Comparison of ENCODE assay signal across 8 mouse cellular contexts in the genomic region with DNA sequence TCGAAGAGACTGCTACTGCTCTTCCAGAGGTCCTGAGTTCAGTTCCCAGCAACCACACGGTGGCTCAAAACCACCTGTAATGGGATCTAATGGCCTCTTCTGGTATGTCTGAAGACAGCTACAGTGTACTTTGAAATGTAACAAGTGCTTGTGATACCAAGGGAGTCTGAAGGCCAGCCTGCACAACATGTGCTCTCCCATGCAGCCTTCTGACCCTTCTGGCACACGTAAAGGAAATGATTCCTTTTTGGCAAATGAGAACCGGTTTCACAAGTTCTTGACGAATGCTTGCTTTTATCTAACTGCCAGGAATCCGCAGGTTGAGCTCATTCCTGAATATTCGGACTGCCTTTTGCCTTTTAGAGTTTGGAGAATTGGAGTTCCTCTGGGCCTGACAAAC. TPM values are rescaled to one million over a fixed set of nuclear protein-coding genes. Genes with fewer than 3 reads are reported as not detected.
DNase-seq lines count a peak whose midpoint lies in the region; ATAC-seq and TF ChIP-seq lines count a peak whose summit lies in the region.

No protein-coding gene starts in this region.

- TF ChIP-seq POLR2A in MEL (IDR thresholded peaks at IDR 0.05; ENCODE audit: control insufficient read depth in 1 of 2, insufficient read depth in 1 of 2, low read depth in 1 of 2, low read length in 2 of 2, poor library complexity in 1 of 2): no peak

- H3K9ac ChIP-seq in MEL (ENCODE audit: control insufficient read depth, low read depth, low read length, poor library complexity, severe bottlenecking): peak overlapping the region; percentile 81
- peak overlapping the region; percentile 59; the same call in 1 of the 2 replicates for H3K9ac ChIP-seq in heart, embryonic 15.5 days
- H3K9ac ChIP-seq in liver, embryonic 15.5 days: peak overlapping the region; percentile 72
- H3K9ac ChIP-seq in stomach, embryonic 15.5 days: peak overlapping the region; percentile 58; the same call in 1 of the 2 replicates

- ATAC-seq in heart, embryonic 15.5 days (replicated peaks; ENCODE audit: insufficient number of reproducible peaks, insufficient read depth, low FRiP score, low read depth): no peak
- no peak for ATAC-seq in liver, embryonic 15.5 days (ENCODE audit: insufficient read depth)
- ATAC-seq in stomach, embryonic 15.5 days (ENCODE audit: insufficient read depth, low FRiP score, low read depth): 0 out of 2 replicates have a peak, but pooled peaks have one; percentile 7

- peak overlapping the region; percentile 79 for H3K4me2 ChIP-seq in heart, embryonic 15.5 days
- peak overlapping the region; percentile 81 for H3K4me2 ChIP-seq in liver, embryonic 15.5 days
- peak overlapping the region; percentile 75 for H3K4me2 ChIP-seq in stomach, embryonic 15.5 days

- H3K36me3 ChIP-seq in MEL (ENCODE audit: control insufficient read depth in 1 of 2, insufficient read depth in 2 of 2, low read length in 2 of 2): peaks cover 0 to 10% of the 10 kb centered on the region in 2 experiments; a peak in 2 of 4 replicates
- no peaks in the 10 kb centered on the region for H3K36me3 ChIP-seq in heart, embryonic 15.5 days
- H3K36me3 ChIP-seq in liver, embryonic 15.5 days (replicated peaks): no peaks in the 10 kb centered on the region
- H3K36me3 ChIP-seq in stomach, embryonic 15.5 days: no peaks in the 10 kb centered on the region

- H3K27ac ChIP-seq in MEL (ENCODE audit: control insufficient read depth, low read depth, low read length): peak overlapping the region; percentile 83
- H3K27ac ChIP-seq in heart, embryonic 15.5 days: peak overlapping the region; percentile 89
- peak overlapping the region; percentile 88 for H3K27ac ChIP-seq in liver, embryonic 15.5 days (replicated peaks)
- H3K27ac ChIP-seq in stomach, embryonic 15.5 days: peak overlapping the region; percentile 98

- peak overlapping the region; percentile 71 to 75 for H3K4me3 ChIP-seq in MEL (ENCODE audit: control insufficient read depth in 1 of 2, insufficient read depth in 1 of 2, low read depth in 2 of 2, low read length in 2 of 2)
- peak overlapping the region; percentile 46 for H3K4me3 ChIP-seq in heart, embryonic 15.5 days
- H3K4me3 ChIP-seq in liver, embryonic 15.5 days (replicated peaks): peak overlapping the region; percentile 56
- H3K4me3 ChIP-seq in stomach, embryonic 15.5 days (replicated peaks): peak overlapping the region; percentile 42

- H3K9me3 ChIP-seq in MEL (replicated peaks; ENCODE audit: insufficient read depth, low read length): no peaks in the 10 kb centered on the region
- H3K9me3 ChIP-seq in heart, embryonic 15.5 days (replicated peaks): no peaks in the 10 kb centered on the region
- H3K9me3 ChIP-seq in liver, embryonic 15.5 days (replicated peaks): no peaks in the 10 kb centered on the region
- H3K9me3 ChIP-seq in stomach, embryonic 15.5 days: no peaks in the 10 kb centered on the region

- DNase-seq in 3134 (ENCODE audit: extremely low read depth, insufficient read length, low spot score) (peak; percentile 49), MEL (ENCODE audit: low read depth, low spot score) (peak; percentile 69)
- no peak for DNase-seq in cerebellum, postnatal 25 days
- no peak for DNase-seq in right cerebral cortex, postnatal 25 days
- no peak for DNase-seq in urinary bladder, postnatal 4 days (ENCODE audit: low spot score in 2 of 2)

- no peak for TF ChIP-seq RAD21 in MEL (IDR thresholded peaks at IDR 0.05; ENCODE audit: low read depth, low read length)

- no peaks in the 10 kb centered on the region for H3K27me3 ChIP-seq in MEL (ENCODE audit: control insufficient read depth in 1 of 2, insufficient read depth in 2 of 2, low read length in 2 of 2)
- H3K27me3 ChIP-seq in heart, embryonic 15.5 days: no peaks in the 10 kb centered on the region
- no peaks in the 10 kb centered on the region for H3K27me3 ChIP-seq in liver, embryonic 15.5 days
- H3K27me3 ChIP-seq in stomach, embryonic 15.5 days (replicated peaks): no peaks in the 10 kb centered on the region

- H3K4me1 ChIP-seq in MEL (ENCODE audit: control insufficient read depth in 1 of 2, insufficient read depth in 2 of 2, low read length in 2 of 2): peaks cover 5 to 25% of the 10 kb centered on the region in 2 experiments
- peaks cover 21% of the 10 kb centered on the region for H3K4me1 ChIP-seq in heart, embryonic 15.5 days (replicated peaks)
- H3K4me1 ChIP-seq in liver, embryonic 15.5 days (replicated peaks): peaks cover 44% of the 10 kb centered on the region
- peaks cover 19% of the 10 kb centered on the region for H3K4me1 ChIP-seq in stomach, embryonic 15.5 days

- 0 out of 4 replicates have a peak, but pooled peaks of 1 of the 2 experiments have one; percentile 17 for TF ChIP-seq EP300 in MEL (IDR thresholded peaks at IDR 0.05; ENCODE audit: low read depth in 1 of 2, low read length in 2 of 2)

- H3K79me2 ChIP-seq in MEL (ENCODE audit: control insufficient read depth, insufficient read depth, low read length, poor library complexity): peaks cover 8% of the 10 kb centered on the region

- WGBS in heart, embryonic 15.5 days: 32% methylated on average over 7 of the region's 7 CpGs
- 25% methylated on average over 7 of the region's 7 CpGs for WGBS in liver, embryonic 15.5 days (ENCODE audit: insufficient replicate concordance)
- 26% methylated on average over 7 of the region's 7 CpGs for WGBS in stomach, embryonic 15.5 days

- no peak for TF ChIP-seq CTCF in MEL (IDR thresholded peaks at IDR 0.05 in 2 of 3, conservative IDR thresholded peaks at IDR 0.05 in 1 of 3; ENCODE audit: control insufficient read depth in 1 of 3, insufficient read depth in 1 of 3, low read depth in 2 of 3, low read length in 3 of 3, poor library complexity in 1 of 3, severe bottlenecking in 1 of 3)

TF ChIP-seq in MEL, 35 proteins besides CTCF, POLR2A, EP300 and RAD21:
- no peak; the same call in 1 of the 2 replicates for TF ChIP-seq ETS1 (IDR thresholded peaks at IDR 0.05; ENCODE audit: low read depth, low read length)
- no peak for TF ChIP-seq ELF1 (IDR thresholded peaks at IDR 0.05; ENCODE audit: low read depth, low read length)
- no peak for TF ChIP-seq TBP (IDR thresholded peaks at IDR 0.05; ENCODE audit: low read depth, low read length)
- peak; percentile 68 for TF ChIP-seq MYC (IDR thresholded peaks at IDR 0.05; ENCODE audit: low read depth, low read length)
- TF ChIP-seq E2F4 (IDR thresholded peaks at IDR 0.05; ENCODE audit: borderline replicate concordance, low read depth, low read length): no peak
- 0 out of 2 replicates have a peak, but pooled peaks have one; percentile 13 for TF ChIP-seq JUND (IDR thresholded peaks at IDR 0.05; ENCODE audit: low read depth, low read length)
- TF ChIP-seq MAX (IDR thresholded peaks at IDR 0.05; ENCODE audit: low read length): peak; percentile 56

RNA-seq across cellular contexts. Expression of gene Nhp2, which starts 4.4 kb away (rescaled TPM):
- 588 and 649 TPM in 2 replicates for total RNA-seq in MEL (2012; rRNA removed)
- polyA plus RNA-seq in MEL (2012; ENCODE audit: insufficient read depth in 1 of 2, insufficient read length in 2 of 2, low read depth in 1 of 2, low replicate concordance in 2 of 2, missing spikeins in 1 of 2): 1,000 to 10,000 TPM in 1 of 2 experiments, 100 to 1,000 TPM in 1; 739 to 6,489 TPM
- polyA plus RNA-seq in heart, embryonic 15.5 days (2015; fragmentation: Nextera tagmentation; extraction: Ambion mirVana): 64.8 and 79.8 TPM in 2 replicates
- 92.3 and 95.6 TPM in 2 replicates for polyA plus RNA-seq in liver, embryonic 15.5 days (2015; fragmentation: Nextera tagmentation; extraction: Ambion mirVana)
- polyA plus RNA-seq in stomach, embryonic 15.5 days (2015; fragmentation: Nextera tagmentation; extraction: Ambion mirVana): 153 and 155 TPM in 2 replicates

RNA-seq across cellular contexts. Expression of gene Hnrnpab, which starts 8.5 kb away (rescaled TPM):
- 894 and 908 TPM in 2 replicates for total RNA-seq in MEL (2012; rRNA removed)
- 1,000 to 10,000 TPM in 1 of 2 experiments, 100 to 1,000 TPM in 1; 184 to 1,104 TPM for polyA plus RNA-seq in MEL (2012; ENCODE audit: insufficient read depth in 1 of 2, insufficient read length in 2 of 2, low read depth in 1 of 2, low replicate concordance in 2 of 2, missing spikeins in 1 of 2)
- polyA plus RNA-seq in heart, embryonic 15.5 days (2015; fragmentation: Nextera tagmentation; extraction: Ambion mirVana): 239 and 289 TPM in 2 replicates
- 171 and 173 TPM in 2 replicates for polyA plus RNA-seq in liver, embryonic 15.5 days (2015; fragmentation: Nextera tagmentation; extraction: Ambion mirVana)
- polyA plus RNA-seq in stomach, embryonic 15.5 days (2015; fragmentation: Nextera tagmentation; extraction: Ambion mirVana): 402 and 413 TPM in 2 replicates

RNA-seq across cellular contexts. Expression of gene Rmnd5b, which starts 20.6 kb away (rescaled TPM):
- 52.5 and 55.1 TPM in 2 replicates for total RNA-seq in MEL (2012; rRNA removed)
- 10 to 100 TPM in 1 of 2 experiments, not detected in 1; 63.0 TPM for polyA plus RNA-seq in MEL (2012; ENCODE audit: insufficient read depth in 1 of 2, insufficient read length in 2 of 2, low read depth in 1 of 2, low replicate concordance in 2 of 2, missing spikeins in 1 of 2)
- polyA plus RNA-seq in heart, embryonic 15.5 days (2015; fragmentation: Nextera tagmentation; extraction: Ambion mirVana): 25.6 and 36.8 TPM in 2 replicates
- polyA plus RNA-seq in liver, embryonic 15.5 days (2015; fragmentation: Nextera tagmentation; extraction: Ambion mirVana): 20.0 and 21.1 TPM in 2 replicates
- 39.9 and 43.6 TPM in 2 replicates for polyA plus RNA-seq in stomach, embryonic 15.5 days (2015; fragmentation: Nextera tagmentation; extraction: Ambion mirVana)

RNA-seq across cellular contexts. Expression of gene Phykpl, which starts 30.6 kb away (rescaled TPM):
- 17.2 and 22.7 TPM in 2 replicates for total RNA-seq in MEL (2012; rRNA removed)
- 10 to 100 TPM in 1 of 2 experiments, not detected in 1; 23.0 TPM for polyA plus RNA-seq in MEL (2012; ENCODE audit: insufficient read depth in 1 of 2, insufficient read length in 2 of 2, low read depth in 1 of 2, low replicate concordance in 2 of 2, missing spikeins in 1 of 2)
- polyA plus RNA-seq in heart, embryonic 15.5 days (2015; fragmentation: Nextera tagmentation; extraction: Ambion mirVana): 12.4 and 14.5 TPM in 2 replicates
- 11.8 and 12.0 TPM in 2 replicates for polyA plus RNA-seq in liver, embryonic 15.5 days (2015; fragmentation: Nextera tagmentation; extraction: Ambion mirVana)
- polyA plus RNA-seq in stomach, embryonic 15.5 days (2015; fragmentation: Nextera tagmentation; extraction: Ambion mirVana): 20.6 and 21.7 TPM in 2 replicates

RNA-seq across cellular contexts. Expression of gene N4bp3, which starts 35.5 kb away (rescaled TPM):
- 6.9 and 7.1 TPM in 2 replicates for total RNA-seq in MEL (2012; rRNA removed)
- polyA plus RNA-seq in MEL (2012; ENCODE audit: insufficient read depth in 1 of 2, insufficient read length in 2 of 2, low read depth in 1 of 2, low replicate concordance in 2 of 2, missing spikeins in 1 of 2): 10 to 100 TPM in 1 of 2 experiments, not detected in 1; 11.5 TPM
- 16.6 and 18.8 TPM in 2 replicates for polyA plus RNA-seq in heart, embryonic 15.5 days (2015; fragmentation: Nextera tagmentation; extraction: Ambion mirVana)
- 2.9 TPM in 2 replicates for polyA plus RNA-seq in liver, embryonic 15.5 days (2015; fragmentation: Nextera tagmentation; extraction: Ambion mirVana)
- 19.8 and 21.5 TPM in 2 replicates for polyA plus RNA-seq in stomach, embryonic 15.5 days (2015; fragmentation: Nextera tagmentation; extraction: Ambion mirVana)

Comparison
In these comparisons a context has a peak if more than half of its experiments do, and no peak if none do; other contexts are left out.
1. DNase-seq: peak in 3134 (single experiment) and MEL (single experiment); none in cerebellum, postnatal 25 days (0 of 2), right cerebral cortex, postnatal 25 days (single experiment) and urinary bladder, postnatal 4 days (0 of 2).
2. Peak in every context shown above with its lines, with median percentiles within 50 percentile points of each other: H3K27ac ChIP-seq, H3K4me3 ChIP-seq, H3K9ac ChIP-seq and H3K4me2 ChIP-seq.